Mouse (Mus musculus) heart, embryonic 11.5 days (tissue): ENCODE measurements at regions not wholly inside any gene's neighbourhood (a gene's known extent, or its start where the extent isn't known, plus 50 kb on each side); places are given as distances from the start of the nearest gene placed in this dataset.

Experiments
- ATAC-seq: fragments of 200-750 bp; cut with Nextera tagmentation; replicated peaks from 2 replicates; pipeline ENCODE4 v1.8.0; 2017; ENCODE audit warnings: moderate library complexity; ENCODE audit not compliant: insufficient number of reproducible peaks, low FRiP score, low TSS enrichment
- H3K27ac ChIP-seq: fragments of 300-500 bp; sonication (generic); 2 replicates; pipeline ENCODE4 v1.5.1; 2014; ENCODE audit warnings: mild to moderate bottlenecking, low read depth, low read length
- H3K27me3 ChIP-seq: fragments of 300-500 bp; sonication (generic); 2 replicates; pipeline ENCODE4 v1.6.1; 2014; ENCODE audit warnings: mild to moderate bottlenecking, low read length, mixed read lengths; ENCODE audit not compliant: control insufficient read depth, insufficient read depth
- H3K36me3 ChIP-seq: fragments of 300-500 bp; sonication (generic); 2 replicates; pipeline ENCODE4 v1.6.1; 2014; ENCODE audit warnings: mild to moderate bottlenecking, low read length, moderate library complexity, mixed read lengths; ENCODE audit not compliant: control insufficient read depth, insufficient read depth
- H3K4me1 ChIP-seq: fragments of 300-500 bp; sonication (generic); 2 replicates; pipeline ENCODE4 v1.6.1; 2014; ENCODE audit warnings: low read length; ENCODE audit not compliant: control insufficient read depth, insufficient read depth
- H3K4me2 ChIP-seq: fragments of 300-500 bp; sonication (generic); 2 replicates; pipeline ENCODE4 v1.6.1; 2014; ENCODE audit warnings: mild to moderate bottlenecking, moderate library complexity
- H3K4me3 ChIP-seq: fragments of 300-500 bp; sonication (generic); 2 replicates; pipeline ENCODE4 v1.5.1; 2014; ENCODE audit warnings: low read depth, low read length
- H3K9ac ChIP-seq: fragments of 300-500 bp; sonication (generic); 2 replicates; pipeline ENCODE4 v1.6.1; 2014; ENCODE audit warnings: mild to moderate bottlenecking, low read depth, low read length, moderate library complexity
- H3K9me3 ChIP-seq: fragments of 300-500 bp; sonication (generic); replicated peaks from 2 replicates; pipeline ENCODE4 v1.6.1; 2016; ENCODE audit warnings: low read length; ENCODE audit not compliant: control insufficient read depth
- WGBS: fragments of 180-500 bp; shearing (Covaris S2); extraction: QIAGEN DNeasy Blood & Tissue Kit; methylation state at CpG from one replicate; pipeline ENCODE4 v1.1.7; 2014; ENCODE audit not compliant: insufficient replicate concordance; 5-methylcytosine and 5-hydroxymethylcytosine counted together

- H3K4me2 ChIP-seq, result no peak overlapping the region
- no peaks in the 10 kb centered on the region for H3K27me3 ChIP-seq
- no peaks in the 10 kb centered on the region for H3K9me3 ChIP-seq
- H3K36me3 ChIP-seq, result no peaks in the 10 kb centered on the region
- no peak overlapping the region for H3K27ac ChIP-seq
- ATAC-seq, result no peak
- H3K4me3 ChIP-seq, result no peak overlapping the region
- WGBS, result 94% methylated on average over 4 of the region's 4 CpGs
- no peaks in the 10 kb centered on the region for H3K4me1 ChIP-seq
- H3K9ac ChIP-seq, result no peak overlapping the region
These were observed 149.0 kb upstream of the Masp1 start for GRCm38 (mm10) chr16:23669651-23670050.
